Mouse (Mus musculus): Measurements from ENCODE around the gene Lin54. TPM values are rescaled to one million over a fixed set of nuclear protein-coding genes. Genes with fewer than 3 reads are reported as not detected.

Lin54 gene
- polyA plus RNA-seq, 2 experiments: 8.5 to 11.0 TPM

DNA sequence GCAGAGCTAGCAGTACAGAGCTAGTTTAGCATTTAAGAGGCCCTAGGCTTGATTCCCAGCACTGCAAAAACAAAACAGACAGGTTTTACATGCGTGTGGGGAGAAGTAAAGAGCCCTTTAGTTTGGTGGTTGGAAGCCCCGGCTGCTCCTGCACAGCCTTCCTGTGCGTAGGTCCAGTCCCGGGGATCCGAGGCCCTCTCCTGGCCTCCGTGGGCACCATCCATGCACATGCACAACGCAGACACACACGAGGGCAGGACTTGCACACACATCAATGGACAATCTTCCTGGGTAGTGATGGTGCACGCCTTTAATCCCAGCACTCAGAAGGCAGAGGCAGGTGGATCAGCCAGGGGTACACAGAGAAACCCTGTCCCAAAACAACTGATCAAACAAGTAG, 38.9 kb downstream of the Lin54 start:
- WGBS (ENCODE audit: insufficient replicate concordance): 86% methylated on average over 9 of the region's 9 CpGs

GRCm38 (mm10) chr5:100459468-100459867, 41.0 kb downstream of the Lin54 start:
- WGBS (ENCODE audit: insufficient replicate concordance): 85% methylated on average over 5 of the region's 5 CpGs
- H3K27me3 ChIP-seq (ENCODE audit: control insufficient read depth, insufficient read depth, low read length): no peaks in the 10 kb centered on the region
- no peaks in the 10 kb centered on the region for H3K9me3 ChIP-seq (ENCODE audit: control insufficient read depth, low read length)
- H3K9ac ChIP-seq (replicated peaks): no peak overlapping the region
- H3K36me3 ChIP-seq (replicated peaks; ENCODE audit: control insufficient read depth, insufficient read depth, low read depth): peaks cover 30% of the 10 kb centered on the region
- no peak overlapping the region for H3K4me3 ChIP-seq (ENCODE audit: insufficient read depth in 1 of 2, low read depth in 2 of 2, low read length in 2 of 2)
- no peak for ATAC-seq (ENCODE audit: insufficient read depth)
- TF ChIP-seq EP300 (IDR thresholded peaks at IDR 0.05; ENCODE audit: low read depth) (no peak), CTCF (IDR thresholded peaks at IDR 0.05; ENCODE audit: low read depth) (no peak)
- H3K4me2 ChIP-seq (ENCODE audit: low read depth): no peak overlapping the region
- H3K4me1 ChIP-seq (replicated peaks; ENCODE audit: control insufficient read depth in 2 of 2, insufficient read depth in 2 of 2, low read length in 1 of 2): 0 out of 4 replicates have a peak, but pooled peaks cover 0 to 4% of the 10 kb centered on the region in 2 experiments
- H3K27ac ChIP-seq: no peak overlapping the region
- DNase-seq (ENCODE audit: low read depth in 3 of 3, low spot score in 3 of 3): no peak

More for the DNA sequence above, 38.9 kb downstream of the Lin54 start:
- H3K9me3 ChIP-seq (ENCODE audit: control insufficient read depth, low read length): no peaks in the 10 kb centered on the region
- H3K36me3 ChIP-seq (replicated peaks; ENCODE audit: control insufficient read depth, insufficient read depth, low read depth): peaks cover 24% of the 10 kb centered on the region
- H3K27me3 ChIP-seq (ENCODE audit: control insufficient read depth, insufficient read depth, low read length): no peaks in the 10 kb centered on the region
- 0 out of 4 replicates have a peak, but pooled peaks cover 0 to 6% of the 10 kb centered on the region in 2 experiments for H3K4me1 ChIP-seq (replicated peaks; ENCODE audit: control insufficient read depth in 2 of 2, insufficient read depth in 2 of 2, low read length in 1 of 2)
- TF ChIP-seq EP300 (IDR thresholded peaks at IDR 0.05; ENCODE audit: low read depth): no peak
- no peak for TF ChIP-seq CTCF (IDR thresholded peaks at IDR 0.05; ENCODE audit: low read depth)
- DNase-seq (ENCODE audit: low read depth in 3 of 3, low spot score in 3 of 3): no peak
- no peak overlapping the region for H3K9ac ChIP-seq (replicated peaks)
- H3K4me2 ChIP-seq (ENCODE audit: low read depth): no peak overlapping the region
- ATAC-seq (ENCODE audit: insufficient read depth): no peak
- no peak overlapping the region for H3K4me3 ChIP-seq (ENCODE audit: insufficient read depth in 1 of 2, low read depth in 2 of 2, low read length in 2 of 2)
- no peak overlapping the region for H3K27ac ChIP-seq

- Histone ChIP-seq H3K4me3 (ENCODE audit: insufficient read depth in 1 of 2, low read depth in 2 of 2, low read length in 2 of 2) (no peak overlapping the region), H3K9me3 (ENCODE audit: control insufficient read depth, low read length) (no peaks in the 10 kb centered on the region), H3K9ac (replicated peaks) (no peak overlapping the region), H3K4me1 (replicated peaks; ENCODE audit: control insufficient read depth in 2 of 2, insufficient read depth in 2 of 2, low read length in 1 of 2) (no peaks in the 10 kb centered on the region), H3K27ac (no peak overlapping the region), H3K27me3 (ENCODE audit: control insufficient read depth, insufficient read depth, low read length) (no peaks in the 10 kb centered on the region), H3K4me2 (ENCODE audit: low read depth) (no peak overlapping the region), H3K36me3 (replicated peaks; ENCODE audit: control insufficient read depth, insufficient read depth, low read depth) (peaks cover 71% of the 10 kb centered on the region)
- TF ChIP-seq EP300 (IDR thresholded peaks at IDR 0.05; ENCODE audit: low read depth) (no peak), CTCF (IDR thresholded peaks at IDR 0.05; ENCODE audit: low read depth) (no peak)
- DNase-seq (ENCODE audit: low read depth in 3 of 3, low spot score in 3 of 3) (no peak), ATAC-seq (ENCODE audit: insufficient read depth) (no peak)
- WGBS (ENCODE audit: insufficient replicate concordance): 92% methylated on average over 2 of the region's 2 CpGs
Measured at GRCm38 (mm10) chr5:100451871-100452270, 48.6 kb downstream of the Lin54 start.

- peaks cover 18% of the 10 kb centered on the region for H3K36me3 ChIP-seq (replicated peaks; ENCODE audit: control insufficient read depth, insufficient read depth, low read depth)
- no peak for DNase-seq (ENCODE audit: low read depth in 3 of 3, low spot score in 3 of 3)
Measured at GRCm38 (mm10) chr5:100438796-100439195, 61.6 kb downstream of the Lin54 start.

DNA sequence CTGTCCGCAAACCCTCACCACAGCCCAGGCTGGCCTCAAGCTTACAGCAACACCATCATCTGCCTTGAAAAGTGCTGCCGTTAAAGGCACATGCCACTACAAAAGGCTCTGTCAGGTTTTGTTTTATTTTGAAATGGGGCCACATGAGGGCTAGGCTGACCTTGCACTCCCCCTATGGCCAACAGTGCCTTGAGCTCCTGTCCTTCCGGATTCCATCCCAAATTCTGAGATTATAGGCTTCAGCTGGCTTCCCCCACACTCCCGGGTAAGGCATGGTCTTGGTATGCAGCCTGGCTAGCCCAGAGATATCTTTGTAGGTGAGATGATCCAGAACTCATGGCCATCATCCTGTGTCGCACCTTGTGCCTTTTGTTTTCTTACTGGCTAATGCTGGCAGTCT, 62.5 kb downstream of the Lin54 start:
- TF ChIP-seq EP300 (IDR thresholded peaks at IDR 0.05; ENCODE audit: low read depth) (no peak), CTCF (IDR thresholded peaks at IDR 0.05; ENCODE audit: low read depth) (no peak)
- no peaks in the 10 kb centered on the region for H3K27me3 ChIP-seq (ENCODE audit: control insufficient read depth, insufficient read depth, low read length)
- H3K36me3 ChIP-seq (replicated peaks; ENCODE audit: control insufficient read depth, insufficient read depth, low read depth): peaks cover 13% of the 10 kb centered on the region
- ATAC-seq (ENCODE audit: insufficient read depth) (no peak), DNase-seq (ENCODE audit: low read depth in 3 of 3, low spot score in 3 of 3) (no peak)
- H3K4me2 ChIP-seq (ENCODE audit: low read depth): no peak overlapping the region
- 89% methylated on average over 5 of the region's 5 CpGs for WGBS (ENCODE audit: insufficient replicate concordance)
- no peak overlapping the region for H3K4me3 ChIP-seq (ENCODE audit: insufficient read depth in 1 of 2, low read depth in 2 of 2, low read length in 2 of 2)
- H3K27ac ChIP-seq: no peak overlapping the region
- no peaks in the 10 kb centered on the region for H3K9me3 ChIP-seq (ENCODE audit: control insufficient read depth, low read length)
- H3K4me1 ChIP-seq (replicated peaks; ENCODE audit: control insufficient read depth in 2 of 2, insufficient read depth in 2 of 2, low read length in 1 of 2): no peaks in the 10 kb centered on the region
- H3K9ac ChIP-seq (replicated peaks): no peak overlapping the region

More at GRCm38 (mm10) chr5:100438796-100439195, 61.6 kb downstream of the Lin54 start:
- WGBS (ENCODE audit: insufficient replicate concordance): 89% methylated on average over 14 of the region's 14 CpGs
- Histone ChIP-seq H3K9ac (replicated peaks) (no peak overlapping the region), H3K27ac (no peak overlapping the region), H3K4me1 (replicated peaks; ENCODE audit: control insufficient read depth in 2 of 2, insufficient read depth in 2 of 2, low read length in 1 of 2) (no peaks in the 10 kb centered on the region), H3K4me3 (ENCODE audit: insufficient read depth in 1 of 2, low read depth in 2 of 2, low read length in 2 of 2) (no peak overlapping the region), H3K9me3 (ENCODE audit: control insufficient read depth, low read length) (no peaks in the 10 kb centered on the region), H3K27me3 (ENCODE audit: control insufficient read depth, insufficient read depth, low read length) (no peaks in the 10 kb centered on the region), H3K4me2 (ENCODE audit: low read depth) (no peak overlapping the region)
- ATAC-seq (ENCODE audit: insufficient read depth): no peak
- TF ChIP-seq EP300 (IDR thresholded peaks at IDR 0.05; ENCODE audit: low read depth): no peak
